Mouse (Mus musculus): ENCODE data around the gene Dtl.
A peak's percentile ranks its signal among the peaks of the same experiment; 100 is the strongest.

Gene Dtl

DNA sequence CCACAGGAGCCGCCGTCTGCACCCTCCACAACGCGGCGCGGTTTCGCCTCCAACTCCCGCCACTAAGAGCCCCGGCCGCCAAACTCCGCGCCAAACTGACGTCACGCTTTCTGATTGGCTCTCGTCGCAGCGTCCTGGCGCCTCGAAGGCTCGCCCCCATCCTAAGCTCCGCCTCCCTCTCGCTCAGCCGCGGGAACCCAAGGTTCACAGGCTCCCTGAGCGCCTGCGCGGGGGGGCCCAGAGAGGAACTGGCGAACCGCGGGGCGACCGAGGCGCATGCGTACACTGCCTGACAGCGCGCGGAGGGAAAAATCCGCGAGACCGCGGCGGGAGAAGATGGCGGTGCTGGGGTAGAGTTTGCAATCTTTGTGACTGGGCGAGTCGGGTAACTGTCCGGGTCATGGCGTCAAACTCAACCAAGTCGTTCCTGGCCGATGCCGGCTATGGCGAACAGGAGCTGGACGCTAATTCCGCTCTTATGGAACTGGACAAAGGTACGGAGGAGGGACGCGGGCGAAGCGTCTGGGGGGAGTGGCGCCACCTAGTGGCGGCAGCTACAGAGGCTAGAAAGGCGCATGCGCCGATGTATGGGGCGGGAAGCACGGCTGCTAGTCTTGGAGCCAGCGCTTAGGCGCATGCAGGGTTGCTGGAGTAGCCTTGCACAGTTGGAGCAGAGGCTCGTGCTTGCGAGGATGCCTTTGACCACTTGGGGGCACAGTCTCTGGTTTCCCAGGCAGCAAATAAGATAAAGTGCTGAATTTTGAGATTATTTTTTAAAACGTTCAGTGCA is at the start of gene Dtl, which contains the start of gene Ints7:
Gene Dtl (minus strand): TSS at position 87 of the 790 bp plus-strand sequence.
Gene Ints7 (plus strand): TSS at position 179 of the 790 bp plus-strand sequence.
- DNase-seq (ENCODE audit: low read depth, low spot score): peak; percentile 96

DNA sequence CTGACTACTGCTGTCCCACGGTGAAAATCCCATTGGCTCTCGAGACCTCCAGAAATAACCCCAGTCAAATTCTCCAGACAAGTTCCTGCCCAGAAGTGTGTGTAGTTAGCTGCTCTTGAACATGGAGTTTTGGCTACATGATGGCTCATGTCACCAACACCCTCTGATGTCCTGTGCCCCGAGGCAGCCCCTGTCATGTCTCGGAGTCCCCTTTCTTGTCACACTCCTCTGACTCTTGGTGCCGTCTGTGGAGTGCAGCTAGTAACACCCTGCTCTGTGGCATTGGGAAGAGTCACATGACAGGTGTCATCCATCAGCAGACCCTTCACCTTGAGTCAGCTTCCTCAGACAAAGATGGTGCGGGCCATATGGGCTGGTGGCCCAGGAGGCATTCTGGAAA is 49.7 kb upstream of the Dtl start:
- no peak for DNase-seq (ENCODE audit: low read depth, low spot score)

DNA sequence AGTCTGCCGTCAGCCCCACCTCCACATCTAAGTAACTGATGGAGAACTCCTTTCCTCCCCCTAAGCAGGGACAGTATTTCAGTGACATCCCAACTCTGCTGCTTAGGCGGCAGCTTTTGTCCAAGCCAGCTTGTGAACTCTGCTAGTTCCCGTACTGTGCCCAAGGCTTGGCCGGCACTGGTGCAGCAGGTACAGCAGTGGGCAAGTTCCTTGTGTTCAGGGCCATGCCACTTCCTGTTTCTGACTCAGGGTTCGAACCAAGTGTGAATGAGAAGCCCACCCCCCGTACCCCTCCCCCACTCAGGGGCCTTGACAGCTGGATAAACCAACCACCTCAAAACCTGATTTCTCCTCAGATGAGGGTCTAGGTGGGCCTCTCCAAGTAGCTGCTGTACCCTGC is 49.1 kb upstream of the Dtl start:
- no peak for DNase-seq (ENCODE audit: low read depth, low spot score)

DNA sequence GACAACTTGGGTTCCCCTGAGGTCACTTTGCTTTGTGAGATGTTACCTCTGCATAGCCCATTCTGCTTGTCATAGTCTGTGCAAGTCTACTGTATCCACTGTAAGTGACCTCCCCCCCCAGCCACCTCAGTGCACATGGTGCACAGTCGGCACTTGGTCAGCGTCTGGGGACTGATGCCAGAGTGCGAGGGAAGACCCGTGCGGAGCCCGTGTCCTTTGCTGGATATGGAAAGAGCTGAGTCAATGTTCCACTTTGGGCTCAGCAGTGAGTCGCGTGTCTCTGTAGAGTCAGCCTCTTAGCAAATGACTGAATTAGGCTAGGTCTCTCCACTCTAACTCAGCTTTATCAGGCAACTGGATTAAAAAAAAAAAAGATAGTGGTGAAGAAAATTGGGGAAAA is 47.5 kb upstream of the Dtl start:
- DNase-seq (ENCODE audit: low read depth, low spot score): no peak

DNA sequence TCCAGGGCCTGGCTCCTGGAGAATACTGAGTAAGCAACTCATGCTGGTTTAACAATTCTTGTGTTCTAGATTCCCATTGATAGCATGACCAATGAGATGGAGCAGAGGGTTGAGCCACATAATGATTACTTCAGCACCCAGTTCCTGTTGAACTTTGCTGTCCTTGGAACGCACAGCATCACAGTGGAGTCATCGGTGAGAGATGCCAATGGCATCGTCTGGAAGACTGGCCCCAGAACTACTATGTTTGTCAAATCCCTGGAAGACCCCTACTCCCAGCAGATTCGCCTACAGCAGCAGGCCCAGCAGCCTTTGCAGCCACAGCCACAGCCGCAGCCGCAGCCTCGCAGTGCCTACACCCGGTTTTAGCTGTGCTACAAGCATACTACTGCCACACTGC is 45.8 kb upstream of the Dtl start:
- DNase-seq (ENCODE audit: low read depth, low spot score): no peak

DNA sequence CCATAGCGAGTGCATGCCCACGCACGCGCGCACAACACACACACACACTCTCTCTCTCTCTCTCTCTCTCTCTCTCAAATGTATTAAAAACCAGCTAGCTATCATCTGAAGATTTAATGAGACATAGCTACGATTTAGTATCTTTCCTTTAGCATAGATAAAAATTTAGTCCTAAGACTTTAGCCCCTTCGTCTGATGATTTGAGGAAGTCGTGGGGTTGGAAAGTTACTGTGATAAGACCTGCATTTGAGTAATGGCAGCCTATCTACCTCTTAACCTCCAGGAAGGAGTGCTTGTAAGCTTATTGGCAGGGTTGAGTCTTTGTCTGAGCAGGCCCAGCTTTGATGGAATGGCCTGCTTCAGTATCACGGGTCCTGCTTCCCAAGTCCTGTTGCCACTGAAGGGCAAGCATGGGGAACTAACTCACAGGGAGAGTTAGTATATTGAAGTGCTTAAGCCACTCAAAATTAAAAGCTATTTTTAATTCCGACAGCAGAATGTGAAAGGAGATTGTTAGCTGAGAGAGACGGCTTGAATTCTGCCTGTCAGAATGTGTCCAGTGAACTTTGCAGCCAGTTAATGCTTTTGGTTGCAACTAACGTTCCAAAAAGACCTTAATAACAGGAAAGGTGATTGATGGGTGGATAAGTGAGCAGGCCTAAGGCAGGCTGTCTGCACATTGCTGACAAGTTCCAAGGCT is 42.9 kb upstream of the Dtl start:
- DNase-seq (ENCODE audit: low read depth, low spot score): no peak

DNA sequence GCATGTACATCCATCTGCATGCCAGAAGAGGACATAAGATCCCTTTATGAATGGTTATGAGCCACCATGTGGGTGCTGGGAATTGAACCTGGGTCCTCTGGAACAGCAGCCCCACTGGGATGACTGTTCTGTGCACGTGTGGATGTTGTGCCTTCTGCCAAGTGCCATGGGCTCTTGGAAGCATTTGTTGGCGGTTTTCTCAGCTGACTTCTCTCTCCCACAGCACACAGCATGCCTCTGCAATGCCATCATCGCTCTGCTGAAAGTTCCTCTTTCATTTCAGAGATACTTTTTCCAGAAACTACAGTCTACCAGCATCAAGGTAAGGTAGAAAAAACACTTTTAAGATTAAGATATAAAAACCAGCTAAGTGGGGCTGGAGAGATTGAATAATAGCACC is 42.2 kb upstream of the Dtl start:
- no peak for DNase-seq (ENCODE audit: low read depth, low spot score)

DNA sequence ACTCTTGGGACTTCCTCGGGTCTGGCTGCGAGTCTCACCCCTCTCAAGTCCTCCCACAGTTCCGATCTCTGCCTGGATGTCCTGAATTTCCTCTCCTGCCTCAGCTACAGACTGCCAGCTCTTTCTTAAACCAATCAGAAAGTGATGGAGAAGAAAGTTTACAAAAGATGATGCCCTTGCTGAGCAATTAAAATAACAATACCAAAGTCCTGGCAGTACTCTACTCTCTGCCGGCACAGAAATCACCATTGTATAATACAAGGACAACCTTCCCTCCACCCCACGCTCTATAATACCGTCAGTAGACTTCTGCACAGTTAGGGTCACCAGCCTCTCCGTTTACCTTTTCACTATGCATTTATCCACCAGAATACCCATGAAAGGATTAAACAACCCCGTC is 40.9 kb upstream of the Dtl start:
- DNase-seq (ENCODE audit: low read depth, low spot score): no peak

DNA sequence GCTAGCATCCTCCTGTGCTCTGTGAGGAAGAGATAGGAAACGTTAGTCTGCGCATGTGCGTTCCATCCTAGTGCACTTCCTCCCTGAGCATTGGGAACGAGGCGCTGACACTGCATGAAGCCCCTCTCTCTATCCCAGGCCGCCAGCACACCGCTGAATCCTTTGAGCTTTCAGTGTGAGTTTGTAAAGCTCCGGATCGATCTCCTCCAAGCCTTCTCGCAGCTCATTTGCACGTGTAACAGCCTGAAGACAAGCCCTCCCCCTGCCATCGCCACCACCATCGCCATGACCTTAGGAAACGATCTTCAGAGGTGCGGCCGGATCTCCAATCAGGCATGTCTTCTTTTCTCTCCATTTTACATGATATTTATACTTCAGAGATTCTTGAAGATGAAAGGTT is 37.5 kb upstream of the Dtl start:
- DNase-seq (ENCODE audit: low read depth, low spot score): no peak

DNA sequence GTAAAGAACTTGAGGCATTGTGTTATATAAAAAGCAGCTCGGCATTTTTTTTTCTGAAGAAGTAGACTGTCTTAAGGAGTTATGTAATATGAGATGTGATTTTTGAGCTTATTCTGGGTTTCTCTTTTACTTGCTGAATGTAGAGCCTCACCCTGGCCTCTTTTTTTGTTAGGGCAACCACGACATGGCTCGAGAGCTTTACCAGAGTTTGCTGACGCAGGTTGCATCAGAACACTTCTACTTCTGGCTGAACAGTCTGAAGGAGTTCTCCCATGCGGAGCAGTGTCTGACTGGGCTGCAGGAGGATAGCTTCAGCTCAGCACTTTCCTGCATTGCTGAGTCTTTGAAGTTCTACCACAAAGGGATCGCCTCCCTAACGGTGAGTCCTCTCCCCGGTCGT is 36.3 kb upstream of the Dtl start:
- DNase-seq (ENCODE audit: low read depth, low spot score): peak; percentile 72

DNA sequence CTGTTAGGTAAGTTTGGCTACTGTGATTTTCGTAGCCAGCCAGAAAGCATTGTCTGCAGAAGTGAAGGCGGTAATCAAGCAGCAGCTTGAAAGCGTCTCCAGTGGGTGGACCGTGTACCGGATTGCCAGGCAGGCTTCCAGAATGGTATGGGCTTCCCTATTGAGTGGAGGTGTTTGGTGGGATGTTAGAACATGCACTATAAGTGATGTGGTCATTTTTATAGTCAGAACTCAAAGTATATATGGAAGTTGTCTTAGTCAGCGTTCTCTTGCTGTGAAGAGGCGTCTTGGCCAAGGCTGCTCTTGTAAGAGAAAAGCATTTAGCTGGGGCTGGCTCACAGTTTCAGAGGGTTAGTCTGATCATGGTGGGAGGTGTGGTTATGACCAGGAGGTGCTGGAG is 35.0 kb upstream of the Dtl start:
- DNase-seq (ENCODE audit: low read depth, low spot score): peak; percentile 87

DNA sequence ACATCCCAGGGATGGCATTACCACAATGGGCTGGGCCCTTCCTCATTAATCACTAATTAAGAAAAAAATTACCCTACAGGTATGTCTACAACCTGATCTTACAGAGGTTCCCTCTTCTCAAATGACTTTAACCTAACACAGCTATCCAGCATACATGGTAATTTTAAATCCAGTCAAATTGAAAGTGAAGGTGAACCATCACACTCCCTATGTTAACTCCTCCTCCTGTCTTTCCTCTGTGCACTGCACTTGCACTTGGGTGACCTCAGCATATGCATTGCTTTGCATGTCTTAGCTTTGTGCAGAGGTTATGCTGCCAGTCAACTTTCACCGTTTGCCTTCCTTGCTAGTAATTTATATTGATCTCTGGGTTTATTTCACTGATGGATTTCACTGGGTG is 34.2 kb upstream of the Dtl start:
- no peak for DNase-seq (ENCODE audit: low read depth, low spot score)

DNA sequence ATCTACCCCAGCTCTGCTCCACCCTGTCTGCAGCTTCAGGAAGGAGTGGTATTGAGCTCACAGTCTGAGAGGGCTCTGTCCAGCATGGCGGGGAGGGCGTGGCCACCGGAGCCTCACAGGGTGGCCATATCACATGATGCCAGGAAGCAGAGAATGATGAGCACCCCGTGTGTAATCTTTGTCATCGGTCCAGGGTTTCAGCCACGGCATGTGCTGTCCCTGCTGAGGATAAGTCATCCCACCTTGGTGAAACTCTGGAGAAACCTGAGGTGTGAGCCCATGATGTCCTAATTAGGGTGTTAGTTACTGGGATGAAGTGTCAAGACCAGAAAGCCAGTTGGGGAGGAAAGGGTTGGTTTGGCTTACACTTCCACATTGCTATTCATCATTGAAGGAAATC is 33.7 kb upstream of the Dtl start:
- no peak for DNase-seq (ENCODE audit: low read depth, low spot score)

DNA sequence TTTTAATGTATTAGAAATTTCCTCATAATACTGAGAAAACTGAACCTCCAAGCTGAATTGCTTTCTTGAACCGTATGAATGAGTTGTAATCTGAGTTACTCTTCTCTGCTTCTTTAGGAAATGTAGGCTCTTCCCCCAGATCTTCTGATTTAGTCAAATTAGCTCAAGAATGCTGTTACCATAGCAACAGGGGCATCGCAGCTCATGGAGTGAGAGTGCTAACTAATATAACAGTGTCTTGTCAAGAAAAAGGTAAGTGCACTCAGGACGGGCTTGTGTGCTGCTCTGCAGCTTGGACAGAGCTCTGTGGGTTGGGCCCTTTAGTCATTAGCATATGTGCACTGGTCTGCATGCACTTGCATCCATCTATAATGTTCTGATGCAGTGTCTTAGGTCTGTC is 29.3 kb upstream of the Dtl start:
- peak; percentile 54 for DNase-seq (ENCODE audit: low read depth, low spot score)

DNA sequence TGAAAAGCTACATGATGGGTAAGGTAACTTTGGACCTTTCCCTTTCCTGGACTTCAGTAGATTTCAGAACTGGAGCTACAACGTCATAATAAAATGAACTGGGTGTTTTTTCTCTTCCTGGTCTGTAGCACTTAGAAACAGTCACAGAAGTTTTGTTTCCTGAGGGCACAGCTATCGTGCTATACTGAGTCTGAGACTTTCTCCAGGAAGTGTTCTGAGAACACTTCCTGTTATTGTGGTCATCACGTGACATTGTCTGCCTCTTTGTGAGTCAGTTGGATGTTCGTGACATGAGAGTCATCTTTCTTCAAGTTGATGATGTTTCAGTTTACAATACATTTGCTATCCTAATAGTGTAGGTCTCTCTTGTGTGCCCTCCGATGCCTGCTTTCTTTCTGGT is 23.9 kb upstream of the Dtl start:
- no peak for DNase-seq (ENCODE audit: low read depth, low spot score)

DNA sequence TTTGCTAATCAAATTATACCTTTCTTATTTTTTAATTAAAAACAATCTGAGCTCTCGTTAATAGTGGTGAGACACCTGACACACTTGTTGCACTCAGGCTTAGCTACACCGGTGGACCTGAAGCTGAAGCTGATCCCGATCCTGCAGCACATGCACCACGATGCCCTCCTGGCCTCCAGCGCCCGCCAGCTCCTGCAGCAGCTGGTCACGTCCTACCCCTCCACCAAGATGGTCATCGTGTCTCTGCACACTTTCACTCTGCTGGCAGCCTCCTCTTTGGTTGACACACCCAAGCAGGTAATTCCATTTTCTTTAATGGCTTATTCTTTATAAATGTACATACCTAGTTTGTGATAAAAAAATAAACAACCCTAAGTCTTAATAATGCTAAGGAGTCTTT is 20.7 kb upstream of the Dtl start:
- DNase-seq (ENCODE audit: low read depth, low spot score): no peak

DNA sequence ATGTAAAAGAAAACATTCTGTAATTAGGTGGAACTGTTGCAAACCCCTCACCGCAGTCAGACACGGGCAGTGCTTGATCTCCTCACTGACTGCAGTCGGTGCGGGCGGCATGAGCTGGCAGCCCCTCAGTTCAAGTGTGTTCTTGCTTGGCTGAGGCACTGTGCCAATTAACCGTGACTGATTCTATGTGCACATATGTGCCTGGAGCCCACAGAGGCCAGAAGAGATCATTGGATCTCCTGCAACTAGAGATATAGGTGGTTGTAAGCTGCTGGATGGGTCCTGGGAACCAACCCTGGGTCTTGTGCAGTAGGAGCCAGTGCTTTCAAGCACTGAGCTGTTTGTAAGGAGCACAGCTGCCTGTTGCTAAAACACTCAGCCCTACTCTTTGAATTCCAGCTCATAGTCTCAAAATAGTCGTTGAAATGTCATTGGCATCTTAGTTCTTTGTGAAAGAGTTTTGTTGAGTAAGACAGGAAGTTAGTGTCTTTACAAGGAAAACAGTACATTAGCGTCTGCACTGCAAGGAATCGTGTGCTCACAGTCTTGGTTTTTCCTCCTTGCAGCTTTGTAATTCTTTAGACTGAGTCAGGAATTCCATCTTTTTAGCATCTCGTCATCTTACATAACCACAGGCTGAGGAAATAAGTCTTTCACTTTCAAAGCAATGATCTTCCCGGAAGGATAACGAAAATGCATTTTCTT is 16.8 kb upstream of the Dtl start:
- DNase-seq (ENCODE audit: low read depth, low spot score): peak; percentile 80

DNA sequence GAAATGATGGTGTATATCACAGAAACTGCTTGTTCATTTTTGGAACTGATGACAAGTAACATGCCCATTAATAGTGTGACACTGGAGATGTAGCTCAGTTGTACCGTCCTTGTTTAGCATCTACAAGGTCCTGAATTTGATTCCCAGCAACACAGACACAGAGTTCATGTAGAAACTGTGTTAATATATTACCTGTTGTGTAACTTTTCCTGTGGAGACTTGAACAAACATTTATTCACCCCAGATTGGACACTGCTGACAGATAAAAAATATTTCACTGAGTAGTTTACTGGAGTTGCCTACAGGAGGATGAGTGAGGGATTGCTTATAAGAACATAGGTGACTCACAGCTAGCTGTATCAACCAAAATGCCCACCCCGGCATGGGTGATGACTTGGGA is 13.4 kb upstream of the Dtl start:
- DNase-seq (ENCODE audit: low read depth, low spot score): no peak

DNA sequence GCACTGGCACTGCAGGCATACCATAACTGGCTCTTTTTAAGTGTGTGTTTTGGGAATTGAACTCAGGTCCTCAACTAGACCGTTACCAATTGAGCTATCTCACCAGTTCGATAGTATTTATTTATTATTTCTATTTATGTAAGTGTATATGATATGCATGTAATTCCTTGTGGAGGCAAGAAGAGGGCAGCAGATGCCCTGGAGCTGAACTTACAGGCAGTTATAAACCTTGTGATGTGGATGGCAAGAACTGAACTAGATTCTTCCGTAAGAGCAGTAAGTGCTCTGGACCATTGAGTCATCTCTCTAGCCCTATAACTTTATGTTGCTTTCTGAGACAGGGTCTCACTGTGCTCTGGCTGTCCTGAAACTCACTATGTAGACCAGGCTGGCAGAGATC is 11.7 kb upstream of the Dtl start:
- DNase-seq (ENCODE audit: low read depth, low spot score): no peak

DNA sequence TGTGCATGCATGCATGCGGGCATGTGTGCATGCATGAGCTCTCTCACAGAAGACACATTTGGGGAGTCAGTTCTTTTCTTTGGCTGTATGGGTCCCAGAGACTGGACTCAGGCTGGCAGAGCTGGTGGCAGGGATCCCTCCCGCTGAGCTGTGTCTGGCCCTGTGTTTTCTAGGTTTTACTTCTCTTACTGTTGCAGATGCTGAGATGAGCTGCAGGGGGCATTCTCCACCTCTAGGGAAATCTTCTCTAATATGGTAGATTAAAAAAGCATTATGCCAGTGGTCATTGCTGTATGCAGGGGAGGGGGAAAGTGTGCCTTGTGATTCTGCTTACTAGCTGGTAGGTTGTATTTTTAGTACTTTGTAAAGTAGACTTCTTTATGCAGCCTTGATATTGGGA is 10.4 kb upstream of the Dtl start:
- DNase-seq (ENCODE audit: low read depth, low spot score): no peak

DNA sequence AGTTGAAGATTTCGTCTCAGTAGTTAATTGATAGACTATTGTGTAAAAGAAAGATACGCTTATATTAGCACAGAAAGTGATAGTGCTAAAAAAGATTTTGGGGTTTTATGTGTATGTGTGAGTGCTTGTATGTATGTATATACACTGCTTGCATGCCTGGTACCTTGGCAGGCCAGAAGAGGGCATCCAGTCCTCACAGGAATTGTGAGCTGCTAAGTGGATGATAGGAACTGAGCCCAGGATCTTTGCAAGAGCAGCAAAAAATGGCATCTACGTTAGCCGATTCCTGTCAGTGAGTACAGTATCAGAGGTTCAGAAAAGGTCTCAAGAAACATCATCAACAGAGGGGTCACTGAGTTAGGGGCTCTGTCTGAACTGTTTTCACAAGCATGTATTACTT is 9.1 kb upstream of the Dtl start:
- no peak for DNase-seq (ENCODE audit: low read depth, low spot score)

DNA sequence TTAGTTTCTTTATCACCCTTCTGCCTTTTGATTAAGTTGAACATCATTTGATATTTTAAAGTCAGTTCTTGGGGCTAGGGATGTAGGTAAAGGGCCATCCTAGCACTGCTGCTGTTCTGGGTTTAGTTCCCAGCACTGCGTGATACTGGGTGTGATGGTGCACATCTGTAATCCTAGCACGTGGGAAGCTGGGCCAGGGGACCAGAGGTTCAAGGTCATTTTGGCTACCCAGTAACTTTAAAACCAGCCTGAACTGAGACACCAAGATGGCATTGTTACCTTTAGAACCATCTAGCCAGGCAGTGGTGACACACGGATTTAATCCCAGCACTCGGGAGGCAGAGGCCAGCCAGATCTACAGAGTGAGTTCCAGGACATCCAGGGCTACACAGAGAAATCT is 8.5 kb upstream of the Dtl start:
- DNase-seq (ENCODE audit: low read depth, low spot score): no peak

DNA sequence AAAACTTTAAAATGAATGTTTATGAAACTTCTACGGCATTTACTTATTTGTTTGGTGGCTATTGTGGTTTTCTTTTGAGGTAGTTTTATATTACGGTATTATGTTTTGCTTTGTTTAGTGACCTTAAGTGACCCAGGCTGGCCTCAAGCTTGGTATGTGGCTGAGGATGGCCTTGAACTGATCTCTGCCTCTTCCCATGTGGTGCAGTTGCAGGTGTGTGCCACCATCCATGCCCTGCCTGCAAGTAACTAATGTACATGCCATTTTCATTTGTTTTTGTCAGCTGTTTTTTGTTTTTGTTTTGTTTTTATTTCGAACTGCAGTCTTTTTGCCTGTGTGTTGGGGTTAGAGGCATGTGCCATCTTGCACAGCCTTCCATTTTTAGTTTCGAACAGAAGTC is 6.3 kb upstream of the Dtl start:
- DNase-seq (ENCODE audit: low read depth, low spot score): no peak
